Mouse (Mus musculus) brain, embryonic 14.5 days (tissue): ENCODE data around the gene Il1rapl2. TPM values are rescaled to one million over a fixed set of nuclear protein-coding genes. Genes with fewer than 3 reads are reported as not detected.
A peak's percentile ranks its signal among the peaks of the same experiment; 100 is the strongest.
"Not testable (repeated sequence)": the region's sequence is repeated elsewhere in the genome, so short reads cannot be mapped to it uniquely, and the experiment has no call there.

Source experiments
- DNase-seq: peaks from one replicate; pipeline ENCODE4 v3.0.0-alpha.2; 2011; ENCODE audit warnings: low read depth
- CTCF ChIP-seq: fragments of 200-500 bp; IDR thresholded peaks from 2 replicates; pipeline ENCODE4 v1.5.1; 2012; ENCODE audit warnings: inconsistent platforms, mild to moderate bottlenecking, moderate library complexity, borderline replicate concordance; ENCODE audit not compliant: insufficient read depth, insufficient read length; ENCODE audit errors: extremely low read depth
- POLR2A ChIP-seq: fragments of 200-500 bp; IDR thresholded peaks from 2 replicates; pipeline ENCODE4 v1.6.1; 2012; ENCODE audit warnings: mild to moderate bottlenecking, inconsistent platforms, borderline replicate concordance; ENCODE audit not compliant: poor library complexity, insufficient read depth, insufficient read length, severe bottlenecking; ENCODE audit errors: extremely low read depth
- polyA plus RNA-seq: library from polyadenylated mRNA; depleted of rRNA; stranded (reverse); fragments of >200 nt; gene quantifications from 2 replicates; pipeline ENCODE4 v1.2.3, GENCODE M21; 2012

Gene Il1rapl2
- polyA plus RNA-seq, 1 experiment = 1.2 TPM

DNA sequence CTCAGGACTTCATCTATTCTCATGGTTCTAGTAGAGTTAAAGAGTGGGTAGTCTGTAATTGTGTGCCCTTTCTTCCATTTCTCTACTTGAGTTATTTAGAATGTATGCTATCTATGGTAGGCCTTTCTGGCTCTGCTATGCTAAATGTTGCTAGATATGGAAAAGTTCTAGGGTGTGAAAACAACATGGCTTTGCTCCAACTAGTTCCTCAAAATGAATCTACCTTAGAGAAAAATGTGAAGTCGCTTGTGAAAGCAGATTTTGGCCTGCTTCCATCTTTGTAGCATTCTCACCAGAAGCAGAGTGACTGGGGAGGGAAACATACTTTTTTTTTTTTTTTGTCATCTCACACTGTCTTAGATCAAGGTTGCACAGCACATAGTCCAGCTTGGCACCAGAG, 241.7 kb downstream of the Il1rapl2 start:
- peak; percentile 37 for DNase-seq
- TF ChIP-seq CTCF (no peak), POLR2A (no peak)

GRCm38 (mm10) chrX:137848936-137849335, 278.5 kb downstream of the Il1rapl2 start:
- DNase-seq = no peak
- no peak for TF ChIP-seq CTCF
- TF ChIP-seq POLR2A = no peak

GRCm38 (mm10) chrX:137923490-137923889, 353.1 kb downstream of the Il1rapl2 start:
- no peak for DNase-seq
- no peak for TF ChIP-seq CTCF
- TF ChIP-seq POLR2A = no peak

DNA sequence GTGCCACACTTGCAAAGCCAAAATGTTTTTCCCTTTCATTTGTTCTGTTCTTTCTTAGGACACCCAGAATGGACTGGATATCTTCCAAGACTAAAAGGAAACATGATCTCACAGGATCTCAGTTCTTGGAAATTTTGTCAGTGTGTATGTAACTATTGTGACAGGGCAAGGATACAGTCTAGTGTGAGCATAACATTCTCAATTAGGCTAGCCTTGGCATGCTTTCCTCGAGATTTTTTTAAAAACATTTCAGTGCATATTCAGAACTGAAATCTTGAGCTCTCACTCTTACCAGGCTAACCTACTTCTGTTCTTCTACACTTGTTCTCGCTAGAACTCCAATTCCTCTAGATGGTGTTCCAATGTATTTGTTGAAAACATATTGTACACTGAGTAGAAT, 356.4 kb downstream of the Il1rapl2 start:
- TF ChIP-seq CTCF = no peak
- no peak for TF ChIP-seq POLR2A
- no peak for DNase-seq

DNA sequence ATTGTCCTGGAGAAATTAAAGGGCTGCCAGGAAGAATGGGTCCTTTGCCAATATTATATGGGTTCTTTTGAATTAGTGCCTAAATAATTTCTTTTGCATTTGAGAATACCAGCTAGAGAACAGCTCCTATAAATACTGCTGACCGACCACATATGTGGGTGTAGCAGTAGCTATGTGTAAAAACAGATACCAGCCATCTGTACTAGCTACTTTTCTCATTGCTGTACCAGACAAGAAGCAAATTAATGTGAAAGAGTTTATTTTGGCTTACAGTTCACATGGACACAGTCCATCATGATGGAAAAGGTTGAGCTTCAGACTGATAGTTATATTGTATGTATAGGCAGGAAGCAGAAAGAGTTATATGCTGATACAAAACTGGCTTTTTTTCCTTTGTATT, 377.3 kb downstream of the Il1rapl2 start:
- TF ChIP-seq POLR2A = no peak
- no peak for TF ChIP-seq CTCF

GRCm38 (mm10) chrX:137971306-137971705, 400.9 kb downstream of the Il1rapl2 start:
- no peak for DNase-seq
- TF ChIP-seq POLR2A = no peak
- TF ChIP-seq CTCF = no peak

More for the DNA sequence above, 377.3 kb downstream of the Il1rapl2 start:
- no peak for DNase-seq

DNA sequence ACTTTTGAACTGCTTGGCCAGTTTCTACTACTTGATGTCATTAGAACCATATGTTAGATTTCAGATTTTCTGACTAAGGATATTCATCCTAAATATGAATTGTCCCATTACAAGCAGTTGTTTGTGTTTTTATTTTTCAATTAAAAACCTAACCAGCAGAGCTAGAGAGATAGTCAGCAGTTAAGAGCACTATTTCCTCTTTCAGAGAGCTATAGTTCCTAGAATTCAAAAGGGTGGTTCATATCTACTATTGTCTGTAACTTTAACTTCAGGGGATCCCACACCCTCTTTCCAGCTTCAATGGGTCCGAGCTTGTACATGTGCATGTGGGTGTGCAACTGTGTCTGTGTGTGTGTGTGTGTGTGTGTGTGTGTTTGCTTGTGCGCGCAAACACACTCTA, 472.7 kb downstream of the Il1rapl2 start:
- DNase-seq = no peak
- TF ChIP-seq CTCF (no peak), POLR2A (no peak)

DNA sequence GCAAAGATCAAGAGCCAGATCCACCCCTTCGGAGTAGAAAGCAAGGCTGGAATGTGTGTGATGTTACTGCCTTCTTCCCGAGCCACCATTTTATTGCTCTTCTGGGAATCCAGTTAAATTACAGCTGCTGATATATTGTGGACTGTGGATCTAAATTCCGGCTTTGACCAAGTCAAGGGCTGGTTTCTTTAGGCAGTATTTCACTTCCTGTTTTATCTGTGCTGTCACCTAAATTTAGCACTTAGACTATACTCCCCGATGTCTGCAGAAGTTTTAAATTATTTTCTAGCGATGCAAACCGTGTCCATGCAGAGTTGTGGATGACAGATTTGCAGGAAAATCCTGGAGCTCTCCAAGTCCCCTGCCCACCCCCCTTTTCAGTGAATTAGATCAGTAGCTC, 533.5 kb downstream of the Il1rapl2 start:
- DNase-seq = no peak
- TF ChIP-seq POLR2A (no peak), CTCF (no peak)

DNA sequence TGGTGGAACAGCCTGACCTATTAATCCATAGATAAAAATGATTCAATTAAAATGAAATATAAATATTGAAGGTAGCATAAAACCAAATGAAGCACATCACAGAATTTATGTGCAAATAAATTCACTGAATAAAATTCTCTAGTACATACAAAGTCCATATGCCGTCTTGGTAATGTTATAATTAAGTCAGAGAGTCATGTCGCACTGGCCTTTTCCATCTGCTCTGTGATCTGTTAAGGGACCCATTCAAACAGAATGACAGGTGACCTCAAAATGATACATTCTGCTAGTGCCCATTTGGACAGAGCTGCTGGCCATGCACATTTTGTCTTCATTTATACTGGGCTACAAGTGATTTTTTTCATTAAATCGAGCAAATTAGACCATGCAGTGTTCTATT, 534.3 kb downstream of the Il1rapl2 start:
- peak; percentile 8 for DNase-seq
- TF ChIP-seq CTCF (no peak), POLR2A (no peak)

- TF ChIP-seq CTCF (no peak), POLR2A (no peak)
- peak; percentile 57 for DNase-seq
These were observed 599.7 kb downstream of the Il1rapl2 start for GRCm38 (mm10) chrX:138170146-138170545.

GRCm38 (mm10) chrX:138209480-138209879, 639.1 kb downstream of the Il1rapl2 start, which contains the start of gene Tex13a:
Gene Tex13a (minus strand): TSS chrX:138209580.
- TF ChIP-seq CTCF (no peak), POLR2A (no peak)
- no peak for DNase-seq

DNA sequence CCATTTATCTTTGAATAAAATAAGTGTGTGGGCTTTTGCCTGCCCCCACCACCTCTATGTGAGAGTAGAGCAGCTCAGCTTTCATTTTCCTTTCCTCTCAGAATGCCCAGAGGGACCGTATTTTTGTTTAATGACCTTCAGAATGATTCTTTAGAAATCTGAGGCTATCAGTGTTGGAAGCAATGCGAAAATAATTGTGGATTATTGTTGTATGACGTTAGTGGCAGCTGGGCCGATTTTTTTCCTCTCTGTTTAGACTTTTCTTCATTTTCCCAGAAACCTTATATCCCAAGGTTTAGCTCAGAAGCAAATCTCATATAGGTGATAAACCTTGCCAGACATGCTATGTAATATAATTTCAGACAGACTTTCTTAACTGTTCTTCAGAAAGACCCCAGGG, 664.2 kb downstream of the Il1rapl2 start:
- no peak for DNase-seq
- TF ChIP-seq CTCF (no peak), POLR2A (no peak)

GRCm38 (mm10) chrX:138348736-138349135, 778.3 kb downstream of the Il1rapl2 start:
- DNase-seq = not testable (repeated sequence)

DNA sequence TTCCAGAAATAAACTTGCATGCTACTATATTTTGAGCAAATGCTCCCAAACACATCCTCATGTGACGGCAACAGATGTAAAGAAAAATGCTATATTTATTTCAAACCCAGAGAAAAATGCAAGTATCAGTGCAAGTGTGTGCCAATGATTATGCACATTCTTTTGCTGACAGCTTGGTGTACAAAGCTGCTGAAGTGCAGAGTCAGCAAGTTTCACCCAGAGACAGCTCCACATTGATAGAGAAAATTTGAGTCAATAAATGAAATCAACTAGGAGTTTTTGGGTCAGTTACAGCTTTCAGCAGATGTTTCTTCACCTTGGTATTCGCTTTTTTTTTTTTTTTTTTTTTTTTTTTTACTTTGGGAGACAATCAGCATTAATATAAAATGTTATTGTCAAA, 863.4 kb downstream of the Il1rapl2 start:
- no peak for TF ChIP-seq CTCF
- no peak for TF ChIP-seq POLR2A
- DNase-seq = peak; percentile 17

- DNase-seq = no peak
- TF ChIP-seq POLR2A (no peak), CTCF (no peak)
These were observed 867.5 kb downstream of the Il1rapl2 start for GRCm38 (mm10) chrX:138437939-138438338.
